Mouse (Mus musculus) stomach, embryonic 16.5 days (tissue): ENCODE results near the gene Psg19. TPM values are rescaled to one million over a fixed set of nuclear protein-coding genes. Genes with fewer than 3 reads are reported as not detected.
A peak's percentile ranks its signal among the peaks of the same experiment; 100 is the strongest.
"Not testable (repeated sequence)": the region's sequence is repeated elsewhere in the genome, so short reads cannot be mapped to it uniquely, and the experiment has no call there.

ENCODE experiments used
- ATAC-seq: fragments of 200-750 bp; cut with Nextera tagmentation; 2 replicates; pipeline ENCODE4 v1.8.0; 2017; ENCODE audit warnings: moderate number of reproducible peaks, moderate TSS enrichment; ENCODE audit not compliant: insufficient read depth, low FRiP score
- H3K27ac ChIP-seq: fragments of 300-500 bp; sonication (generic); 2 replicates; pipeline ENCODE4 v1.5.1; 2014; ENCODE audit warnings: low read length
- H3K27me3 ChIP-seq: fragments of 300-500 bp; sonication (generic); 2 replicates; pipeline ENCODE4 v1.6.1; 2014; ENCODE audit warnings: low read length, control low read depth, mixed read lengths; ENCODE audit not compliant: control insufficient read depth, insufficient read depth
- H3K36me3 ChIP-seq: fragments of 300-500 bp; sonication (generic); 2 replicates; pipeline ENCODE4 v1.6.1; 2014; ENCODE audit warnings: low read length; ENCODE audit not compliant: control insufficient read depth, insufficient read depth
- H3K4me1 ChIP-seq: fragments of 300-500 bp; sonication (generic); 2 replicates; pipeline ENCODE4 v1.6.1; 2014; ENCODE audit warnings: low read length, control low read depth, mixed read lengths; ENCODE audit not compliant: control insufficient read depth, insufficient read depth
- H3K4me2 ChIP-seq: fragments of 300-500 bp; sonication (generic); 2 replicates; pipeline ENCODE4 v1.6.1; 2014; ENCODE audit warnings: low read depth, low read length, mixed read lengths
- H3K4me3 ChIP-seq: fragments of 300-500 bp; sonication (generic); replicated peaks from 2 replicates; pipeline ENCODE4 v1.5.1; 2014; ENCODE audit warnings: mild to moderate bottlenecking, low read length
- H3K9ac ChIP-seq: fragments of 300-500 bp; sonication (generic); 2 replicates; pipeline ENCODE4 v1.6.1; 2014; ENCODE audit warnings: low read length
- H3K9me3 ChIP-seq: fragments of 300-500 bp; sonication (generic); replicated peaks from 2 replicates; pipeline ENCODE4 v1.6.1; 2016; ENCODE audit warnings: low read length, control low read depth; ENCODE audit not compliant: control insufficient read depth
- WGBS: fragments of 180-500 bp; shearing (Covaris S2); extraction: QIAGEN DNeasy Blood & Tissue Kit; methylation state at CpG from one replicate; pipeline ENCODE4 v1.1.7; 2014; 5-methylcytosine and 5-hydroxymethylcytosine counted together
- polyA plus RNA-seq: library from polyadenylated mRNA; unstranded; fragments of >200 nt; fragmentation: Nextera tagmentation; extraction: Ambion mirVana; gene quantifications from 2 replicates; pipeline ENCODE4 v1.2.1, GENCODE M21; 2015

Psg19 gene
- polyA plus RNA-seq, 1 experiment from 2014 or later = not detected

DNA sequence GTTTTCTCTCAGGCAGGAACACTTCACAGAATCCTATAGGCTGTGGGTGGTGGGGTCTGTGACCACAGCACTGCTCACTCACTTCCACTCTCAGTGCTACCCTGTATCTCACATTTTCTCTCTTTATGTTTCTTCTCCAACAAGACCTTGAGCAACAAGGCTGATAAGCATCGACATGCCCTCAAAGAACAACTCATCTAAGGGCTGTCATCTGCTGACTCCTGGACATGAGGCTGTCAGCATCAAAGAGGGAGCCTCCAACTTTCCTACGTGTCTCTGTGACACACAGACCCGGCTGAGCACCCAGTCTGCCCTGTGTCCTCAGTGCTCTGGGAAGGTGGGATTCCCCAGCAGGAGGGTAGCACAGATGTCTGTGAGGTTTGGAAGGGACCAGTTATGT lies 23.2 kb upstream of the Psg19 start, which contains the start of gene Psg17:
Psg17 (minus strand) TSS at position 101 of the 400 bp plus-strand sequence.
- Histone ChIP-seq H3K9ac (no peak within 1 kb of the TSS), H3K27ac (no peak within 1 kb of the TSS), H3K4me2 (no peak within 1 kb of the TSS), H3K36me3 (no peaks in the 10 kb centered on the region), H3K4me3 (no peak within 1 kb of the TSS), H3K27me3 (no peaks in the 10 kb centered on the region), H3K4me1 (no peaks in the 10 kb centered on the region), H3K9me3 (no peaks in the 10 kb centered on the region)
- ATAC-seq = no peak
- WGBS = 70% methylated on average over 3 of the region's 3 CpGs

DNA sequence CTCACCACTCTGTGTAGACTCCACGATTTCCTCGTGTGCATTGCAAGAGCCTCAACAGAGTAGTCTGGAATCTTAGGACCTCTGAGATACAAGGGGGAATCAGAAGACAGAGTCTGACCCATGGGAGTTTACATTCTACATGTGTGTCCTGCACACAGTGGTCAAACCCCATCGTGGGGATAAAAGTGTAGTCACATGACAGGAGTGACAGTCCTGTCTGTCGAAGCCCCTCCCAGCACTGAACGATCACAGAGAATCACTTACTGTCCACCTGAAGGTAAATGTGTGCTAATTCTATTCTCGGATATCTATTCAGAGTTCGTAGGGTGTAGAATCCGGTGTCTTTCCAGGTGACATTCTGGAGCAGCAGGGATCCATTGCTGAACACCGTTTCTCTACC lies 20.0 kb upstream of the Psg19 start:
- Histone ChIP-seq H3K27ac (no peak overlapping the region), H3K4me3 (no peak overlapping the region), H3K4me2 (no peak overlapping the region), H3K9ac (no peak overlapping the region), H3K4me1 (no peaks in the 10 kb centered on the region), H3K36me3 (no peaks in the 10 kb centered on the region), H3K9me3 (no peaks in the 10 kb centered on the region), H3K27me3 (no peaks in the 10 kb centered on the region)
- 80% methylated on average over 9 of the region's 9 CpGs for WGBS
- ATAC-seq = no peak

DNA sequence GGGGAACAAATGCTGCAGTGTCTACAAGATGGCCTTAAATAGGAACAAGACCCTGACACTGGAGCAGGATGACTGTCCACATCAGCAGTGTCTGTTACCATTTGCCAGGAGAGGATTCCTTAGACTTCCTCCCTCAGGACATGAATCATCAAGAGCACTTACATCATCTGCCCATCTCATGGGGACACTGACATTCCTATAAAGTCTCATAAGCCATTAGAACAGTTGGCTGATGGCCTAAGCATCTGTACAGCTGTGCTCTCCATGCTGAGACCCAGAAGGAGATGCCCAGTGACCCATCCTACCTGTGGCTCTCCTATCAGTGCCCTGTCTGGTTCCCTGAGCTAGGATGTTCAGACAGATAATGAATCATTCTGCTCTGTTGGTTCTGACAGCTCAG lies 5.2 kb upstream of the Psg19 start:
- no peak for ATAC-seq
- Histone ChIP-seq H3K36me3 (no peaks in the 10 kb centered on the region), H3K4me2 (no peak overlapping the region), H3K9me3 (no peaks in the 10 kb centered on the region), H3K4me1 (no peaks in the 10 kb centered on the region), H3K9ac (no peak overlapping the region), H3K27me3 (no peaks in the 10 kb centered on the region), H3K4me3 (no peak overlapping the region), H3K27ac (no peak overlapping the region)

DNA sequence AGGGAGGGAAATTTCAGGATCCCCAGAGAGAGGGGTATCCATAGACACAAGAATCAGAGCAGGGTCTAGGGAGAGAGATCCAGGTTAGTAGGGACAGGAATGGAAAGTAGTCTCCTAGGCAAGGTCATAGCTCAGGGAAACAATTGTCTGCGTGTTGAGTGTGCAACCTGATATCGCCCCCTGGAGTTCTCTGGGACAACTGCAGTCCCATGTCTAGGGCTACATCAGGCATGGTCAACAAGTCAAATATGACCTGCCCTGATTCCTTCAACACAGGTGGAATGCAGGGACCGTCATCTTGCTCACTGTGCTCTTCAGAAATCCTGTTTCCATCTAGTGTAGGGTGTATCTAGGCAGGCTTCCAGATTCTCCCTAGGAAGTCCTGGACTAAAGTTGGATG lies 809 bp upstream of the Psg19 start:
- no peak overlapping the region for H3K4me3 ChIP-seq
- no peaks in the 10 kb centered on the region for H3K36me3 ChIP-seq
- no peaks in the 10 kb centered on the region for H3K9me3 ChIP-seq
- 34% methylated on average over 3 of the region's 3 CpGs for WGBS
- H3K27ac ChIP-seq = no peak overlapping the region
- no peaks in the 10 kb centered on the region for H3K4me1 ChIP-seq
- H3K27me3 ChIP-seq = no peaks in the 10 kb centered on the region
- no peak overlapping the region for H3K4me2 ChIP-seq
- no peak overlapping the region for H3K9ac ChIP-seq
- no peak for ATAC-seq

DNA sequence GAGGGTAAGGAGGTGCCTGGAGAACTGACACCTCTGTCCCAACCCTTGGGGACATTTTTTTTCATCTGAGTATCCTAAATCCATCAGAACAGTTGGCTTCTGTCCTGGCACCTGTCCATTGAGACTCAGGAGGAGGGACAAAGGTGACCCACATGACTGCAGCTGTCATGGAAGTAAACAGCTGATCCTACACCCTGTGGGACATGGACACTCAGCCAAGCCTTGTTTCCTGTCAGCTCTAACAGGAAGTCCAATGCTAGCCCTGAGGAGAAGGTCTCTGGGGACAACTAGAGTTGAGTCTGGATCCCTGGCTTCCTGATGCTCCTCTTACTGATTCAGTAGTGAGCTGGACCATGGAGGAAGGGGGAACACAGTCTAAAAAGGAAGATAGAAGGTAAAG lies 7.6 kb downstream of the Psg19 start:
- not testable (repeated sequence) for H3K36me3 ChIP-seq, ATAC-seq, H3K9ac ChIP-seq, H3K4me3 ChIP-seq, H3K27me3 ChIP-seq, H3K9me3 ChIP-seq, H3K27ac ChIP-seq, H3K4me2 ChIP-seq, H3K4me1 ChIP-seq

DNA sequence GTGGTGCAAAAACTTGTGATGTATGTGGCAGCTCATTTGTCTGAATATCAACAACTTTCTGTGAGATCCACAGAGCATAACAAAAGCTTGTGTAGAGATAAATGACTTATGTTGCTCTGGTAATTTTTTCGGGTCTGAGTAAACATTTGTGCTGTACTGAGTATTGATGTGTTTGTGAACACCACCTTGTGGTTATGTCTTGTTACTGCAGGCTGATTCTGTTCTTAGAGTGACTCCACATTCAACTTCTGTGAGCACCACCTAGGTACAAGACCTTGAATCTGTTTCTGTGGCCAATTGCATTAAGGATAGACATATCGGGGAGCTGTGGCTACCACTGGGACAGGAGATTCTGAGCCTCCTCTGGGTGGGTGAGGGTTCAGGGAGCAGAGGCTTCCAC lies 17.0 kb downstream of the Psg19 start:
- ATAC-seq, H3K27ac ChIP-seq, H3K9ac ChIP-seq, H3K27me3 ChIP-seq, H3K4me2 ChIP-seq, H3K4me3 ChIP-seq, H3K36me3 ChIP-seq, H3K9me3 ChIP-seq, H3K4me1 ChIP-seq: not testable (repeated sequence)
- WGBS = 40% methylated on average over 2 of the region's 2 CpGs

DNA sequence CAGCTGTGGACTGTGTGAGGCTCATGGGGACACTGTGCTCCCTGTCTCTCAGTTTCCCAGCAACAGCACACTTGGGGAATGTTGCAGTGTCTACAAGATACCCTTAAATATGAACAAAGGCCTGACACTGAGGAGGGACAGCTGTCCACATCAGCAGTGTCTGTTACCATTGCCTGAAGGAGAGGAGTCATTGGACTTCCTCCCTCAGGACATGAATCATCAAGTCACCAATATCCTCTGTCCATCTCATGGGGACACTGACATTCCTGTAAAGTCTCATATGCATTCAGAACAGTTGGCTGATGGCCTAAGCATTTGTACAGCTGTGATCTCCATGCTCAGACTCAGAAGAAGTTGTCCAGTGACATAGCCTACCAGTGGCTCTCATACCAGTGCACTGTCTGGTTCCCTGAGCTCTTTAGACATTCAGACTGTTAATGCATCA lies 19.0 kb downstream of the Psg19 start:
- no peaks in the 10 kb centered on the region for H3K9me3 ChIP-seq
- H3K27ac ChIP-seq = no peak overlapping the region
- no peak overlapping the region for H3K9ac ChIP-seq
- no peak; the same call in 1 of the 2 replicates for ATAC-seq
- H3K4me2 ChIP-seq = no peak overlapping the region
- H3K27me3 ChIP-seq = no peaks in the 10 kb centered on the region
- H3K36me3 ChIP-seq = no peaks in the 10 kb centered on the region
- no peak overlapping the region for H3K4me3 ChIP-seq
- no peaks in the 10 kb centered on the region for H3K4me1 ChIP-seq

DNA sequence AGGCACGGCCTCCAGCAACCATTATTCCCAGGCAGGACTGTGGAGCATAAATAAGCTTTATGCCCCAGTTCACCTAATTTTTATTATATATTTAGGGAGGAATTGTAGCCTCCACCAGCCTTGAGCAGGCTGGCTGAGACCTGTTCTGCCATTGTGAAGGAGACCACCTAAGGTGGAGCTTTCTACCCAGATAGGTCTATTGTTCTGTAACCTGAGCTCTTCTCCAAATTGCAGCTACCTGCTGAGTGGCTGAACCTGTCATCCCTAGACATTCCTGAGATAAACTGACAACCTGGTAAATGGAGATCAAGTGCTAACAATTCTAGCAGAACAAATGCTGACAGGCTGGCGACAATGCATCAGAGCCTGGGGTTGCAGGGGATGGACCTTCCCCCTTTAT lies 35.4 kb downstream of the Psg19 start:
- H3K27me3 ChIP-seq, H3K4me2 ChIP-seq, H3K27ac ChIP-seq, H3K9me3 ChIP-seq, H3K9ac ChIP-seq, H3K4me1 ChIP-seq, H3K4me3 ChIP-seq, ATAC-seq, H3K36me3 ChIP-seq: not testable (repeated sequence)
- 27% methylated on average over 1 of the region's 2 CpGs for WGBS

DNA sequence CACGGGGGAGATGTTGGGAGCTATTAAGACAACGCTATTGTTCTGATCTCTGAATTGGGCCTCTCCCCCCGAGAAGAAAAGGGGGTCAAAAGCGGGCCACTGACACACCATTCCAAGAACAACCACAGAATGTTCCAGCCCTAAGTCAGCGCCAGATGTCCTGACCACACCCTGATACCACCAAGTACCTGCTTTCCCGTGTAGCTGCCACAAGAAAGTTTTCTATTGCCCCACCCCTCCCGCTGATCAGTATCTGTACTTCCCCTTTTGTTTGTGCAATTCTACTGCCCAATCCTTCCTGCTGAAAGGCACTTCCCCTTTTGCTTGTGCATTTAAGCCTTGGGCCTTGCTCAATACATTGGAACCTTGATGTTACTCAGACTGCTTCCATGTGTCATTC lies 38.2 kb downstream of the Psg19 start:
- 78% methylated on average over 7 of the region's 7 CpGs for WGBS
- not testable (repeated sequence) for H3K4me3 ChIP-seq, H3K4me1 ChIP-seq, H3K4me2 ChIP-seq, H3K9me3 ChIP-seq, H3K9ac ChIP-seq, H3K36me3 ChIP-seq, H3K27ac ChIP-seq, ATAC-seq, H3K27me3 ChIP-seq

DNA sequence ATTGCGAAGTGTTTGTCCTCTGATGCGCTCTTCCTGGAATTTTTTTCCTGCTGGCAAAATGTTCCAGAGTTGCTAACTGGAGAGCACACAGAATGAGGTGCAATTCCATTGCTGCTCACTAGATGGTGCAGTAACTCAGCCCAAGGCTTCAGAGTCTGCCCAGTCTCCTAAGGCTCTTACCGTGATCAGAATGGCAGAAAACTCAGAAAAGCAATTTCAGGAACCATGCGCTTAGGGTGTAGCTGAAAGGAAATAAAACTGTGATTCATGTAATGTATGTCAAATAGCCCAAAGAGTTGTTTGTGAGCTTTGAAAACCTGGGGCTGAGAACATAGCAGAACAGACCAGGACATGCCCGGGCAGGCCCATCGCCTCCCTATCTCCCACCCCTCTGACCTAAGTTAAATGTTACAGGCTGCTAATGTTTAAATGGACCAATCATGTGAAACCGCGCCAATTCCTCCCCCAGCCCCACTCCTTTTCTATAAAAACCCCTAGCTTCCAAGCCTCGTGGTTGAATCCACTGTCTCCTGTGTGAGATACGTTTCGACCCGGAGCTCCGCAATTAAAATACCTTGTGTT lies 48.3 kb downstream of the Psg19 start:
- ATAC-seq = peak; percentile 62; the same call in 1 of the 2 replicates
- H3K4me2 ChIP-seq, H3K27ac ChIP-seq, H3K9me3 ChIP-seq, H3K9ac ChIP-seq, H3K36me3 ChIP-seq, H3K4me3 ChIP-seq, H3K4me1 ChIP-seq: not testable (repeated sequence)
- 57% methylated on average over 11 of the region's 13 CpGs for WGBS
- peaks cover 13% of the 10 kb centered on the region for H3K27me3 ChIP-seq
